Mouse (Mus musculus): ENCODE results near the gene Gsk3b.

Gsk3b gene

GRCm38 (mm10) chr16:38286541-38286940, 197.7 kb downstream of the Gsk3b start:
- DNase-seq: peak; percentile 38

- no peak for DNase-seq
Observed at GRCm38 (mm10) chr16:38287357-38287756, 198.6 kb downstream of the Gsk3b start.

- no peak for DNase-seq
Observed at GRCm38 (mm10) chr16:38287762-38288161, 199.0 kb downstream of the Gsk3b start.

GRCm38 (mm10) chr16:38288851-38289250, 200.1 kb downstream of the Gsk3b start:
- DNase-seq: peak; percentile 56

GRCm38 (mm10) chr16:38290151-38290550, 201.3 kb downstream of the Gsk3b start:
- no peak for DNase-seq

- DNase-seq: peak; percentile 67
Observed at GRCm38 (mm10) chr16:38294685-38295348, 206.0 kb downstream of the Gsk3b start, which contains the start of gene Nr1i2. Gene Nr1i2 (minus strand): TSS chr16:38294824.

- peak; percentile 49 for DNase-seq
Observed at GRCm38 (mm10) chr16:38295349-38295930, 206.6 kb downstream of the Gsk3b start.
